Mouse (Mus musculus) ovary, postnatal 10 days (tissue): ENCODE results near the gene Serpini2.
"Not testable (repeated sequence)": the region's sequence is repeated elsewhere in the genome, so short reads cannot be mapped to it uniquely, and the experiment has no call there.

Experiments
- DNase-seq: peaks from one replicate; pipeline ENCODE4 v3.0.0; 2022; ENCODE audit warnings: low spot score

Gene Serpini2

DNA sequence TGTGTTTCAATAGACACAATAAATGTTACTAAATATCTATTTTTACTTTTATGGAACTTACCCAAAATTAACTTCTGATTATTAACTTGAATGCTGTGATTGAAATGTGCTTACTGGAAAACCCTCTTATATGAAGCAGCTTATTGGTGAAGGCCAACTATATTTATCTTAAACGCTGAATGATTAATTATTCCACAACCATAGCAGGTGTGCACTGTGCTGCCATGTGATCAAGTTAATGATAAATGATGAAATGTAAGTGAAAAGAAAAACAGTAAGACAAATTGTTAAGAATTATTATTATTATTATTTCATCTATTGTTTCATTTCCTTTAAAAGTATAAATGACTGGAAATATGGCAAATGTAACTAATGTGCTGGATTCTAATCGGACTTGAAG is at the start of gene Serpini2:
Gene Serpini2 (minus strand): TSS at position 101 of the 400 bp plus-strand sequence.
- no peak for DNase-seq

DNA sequence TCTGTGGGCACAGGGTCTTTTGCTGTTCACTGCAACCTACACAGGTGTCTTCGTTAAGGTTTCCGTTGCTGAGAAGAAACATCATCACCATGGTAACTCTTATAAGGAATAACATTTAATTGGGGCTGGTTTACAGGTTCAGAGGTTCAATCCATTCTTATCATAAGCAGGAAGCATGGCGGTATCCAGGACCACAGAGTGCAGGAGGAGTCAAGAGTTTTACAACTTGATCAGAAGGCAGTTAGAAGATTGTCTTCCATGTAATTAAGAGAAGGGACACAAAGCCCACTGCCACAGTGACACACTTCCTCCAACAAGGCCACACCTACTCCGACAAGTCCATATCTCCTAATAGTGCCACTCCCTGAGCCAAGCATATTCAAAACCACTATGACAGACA is 39.0 kb upstream of the Serpini2 start:
- no peak for DNase-seq

DNA sequence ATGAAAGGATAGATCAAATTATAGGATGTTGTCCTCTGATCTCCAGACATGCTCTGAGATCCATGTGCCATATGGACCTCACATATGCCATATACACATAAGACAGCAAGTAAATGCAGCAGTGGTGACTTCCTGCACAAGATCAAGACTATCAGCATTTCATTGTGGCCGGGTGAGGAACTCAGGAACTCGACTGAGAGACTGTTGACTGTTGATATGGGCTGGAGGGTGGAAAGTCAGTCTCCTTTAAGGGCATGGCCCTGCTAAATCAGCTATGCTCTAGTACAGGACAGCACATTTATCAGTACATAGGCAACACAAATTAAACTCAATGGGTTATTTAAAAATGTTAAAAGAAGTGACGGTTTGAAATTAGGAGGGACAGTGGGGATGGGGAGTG is 38.4 kb upstream of the Serpini2 start:
- no peak for DNase-seq

DNA sequence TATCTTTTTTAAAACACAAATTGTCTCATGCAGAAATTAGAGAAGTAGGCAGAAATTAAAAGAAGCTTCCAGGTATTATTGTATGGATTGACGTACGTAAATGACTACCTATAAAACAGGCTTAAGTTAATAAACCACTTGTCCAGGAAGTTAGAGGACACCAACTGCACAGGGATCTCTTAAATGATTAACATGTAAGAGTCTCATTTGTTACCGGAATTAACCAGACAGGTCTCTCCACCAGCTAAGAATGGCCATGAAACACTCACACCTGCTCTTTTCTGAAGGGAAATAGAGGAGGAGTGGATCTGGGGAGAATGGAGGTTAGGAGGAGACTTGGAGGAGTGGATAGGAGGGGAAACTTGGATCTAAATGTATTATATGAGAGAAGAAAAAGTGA is 35.7 kb upstream of the Serpini2 start:
- no peak for DNase-seq

DNA sequence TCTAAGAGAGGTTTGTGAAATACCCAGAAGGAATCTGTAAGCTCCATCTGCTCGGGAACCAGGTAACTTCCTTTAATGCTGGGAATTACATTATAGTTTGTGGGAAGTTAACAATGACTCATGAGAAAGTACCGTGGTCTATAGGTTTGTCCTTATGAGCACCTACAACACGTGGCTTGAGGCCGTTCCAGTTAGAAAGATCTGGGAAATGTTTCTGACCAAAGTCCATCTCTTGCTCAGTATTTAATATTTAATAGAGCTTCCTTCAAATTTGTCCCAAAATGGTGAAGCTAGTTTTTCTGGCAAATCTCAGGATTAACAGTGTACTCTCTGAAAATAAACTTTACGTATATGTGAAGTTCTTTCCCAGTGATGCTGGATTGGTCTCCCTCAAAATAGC is 34.7 kb upstream of the Serpini2 start:
- no peak for DNase-seq

- DNase-seq = no peak
These were observed 31.2 kb upstream of the Serpini2 start for GRCm38 (mm10) chr3:75301072-75301471.

- DNase-seq = not testable (repeated sequence)
These were observed 29.6 kb upstream of the Serpini2 start for GRCm38 (mm10) chr3:75299464-75299863.

GRCm38 (mm10) chr3:75297758-75298111 is 27.9 kb upstream of the Serpini2 start:
- no peak for DNase-seq

GRCm38 (mm10) chr3:75297026-75297757 is 27.3 kb upstream of the Serpini2 start:
- DNase-seq = no peak

DNA sequence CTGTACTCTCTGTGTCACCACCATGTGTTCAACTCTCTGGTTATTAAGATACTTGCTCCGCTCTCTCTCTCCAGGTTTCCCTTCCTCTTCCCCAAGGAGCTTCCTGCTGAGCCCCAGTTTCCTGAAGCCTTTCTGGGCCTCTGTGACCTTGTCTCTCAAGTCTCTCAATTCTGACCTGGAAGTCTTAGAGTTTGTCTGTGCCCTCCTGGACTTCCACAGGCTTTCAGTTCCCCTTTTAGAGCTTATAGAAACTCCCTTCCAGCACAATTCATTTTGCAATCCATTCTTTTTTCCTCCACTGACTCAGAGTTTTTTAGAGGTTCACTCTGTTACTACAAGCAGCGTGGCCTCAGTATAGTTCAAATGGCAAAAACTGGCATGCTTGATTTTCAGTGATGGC is 23.4 kb upstream of the Serpini2 start:
- no peak for DNase-seq

DNA sequence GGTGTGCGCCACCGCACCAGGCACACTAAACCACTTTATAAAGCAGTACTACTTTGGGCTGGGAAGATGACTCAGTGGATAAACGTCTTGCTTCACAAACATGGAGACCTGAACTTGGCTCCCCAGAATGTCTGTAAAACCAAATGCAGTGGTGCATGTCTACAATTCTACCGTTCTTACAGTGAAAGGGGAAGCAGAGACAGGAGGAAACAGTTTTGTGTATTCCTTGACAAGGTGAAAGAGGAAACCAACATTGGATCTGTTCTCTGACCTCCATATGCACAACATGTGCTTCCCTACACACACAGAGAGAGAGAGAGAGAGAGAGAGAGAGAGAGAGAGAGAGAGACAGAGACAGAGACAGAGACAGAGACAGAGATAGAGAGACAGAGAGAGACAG is 7.6 kb upstream of the Serpini2 start:
- DNase-seq = no peak

- no peak for DNase-seq
These were observed 6.6 kb upstream of the Serpini2 start for GRCm38 (mm10) chr3:75276522-75276921.

GRCm38 (mm10) chr3:75275127-75275526 is 5.2 kb upstream of the Serpini2 start:
- DNase-seq = no peak

DNA sequence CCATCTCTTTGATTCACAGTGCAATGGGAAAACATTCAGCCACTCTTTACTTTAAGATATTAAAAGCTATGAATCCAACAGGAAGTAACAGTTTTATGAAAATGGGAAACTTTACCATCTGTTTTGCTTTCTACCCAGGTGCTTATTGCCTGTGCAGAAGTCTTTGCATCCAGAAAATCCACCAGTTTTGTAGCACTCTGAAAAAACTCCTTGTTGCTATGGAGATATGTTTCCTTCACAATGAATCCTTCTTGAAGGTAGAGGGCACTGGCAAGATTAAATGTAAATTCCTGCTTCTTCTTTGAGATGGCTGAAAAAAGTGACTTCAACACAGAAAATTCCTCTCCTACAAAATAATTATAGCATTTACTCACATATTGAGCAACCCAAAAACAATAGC is 10.5 kb downstream of the Serpini2 start:
- no peak for DNase-seq

GRCm38 (mm10) chr3:75219694-75220093 is 50.2 kb downstream of the Serpini2 start:
- DNase-seq = no peak

GRCm38 (mm10) chr3:75219211-75219610 is 50.7 kb downstream of the Serpini2 start:
- DNase-seq = no peak

GRCm38 (mm10) chr3:75202808-75203503 is 66.9 kb downstream of the Serpini2 start:
- no peak for DNase-seq
